Mouse (Mus musculus) intestine, postnatal 0 days (tissue): ENCODE measurements around the gene Scfd1. TPM values are rescaled to one million over a fixed set of nuclear protein-coding genes. Genes with fewer than 3 reads are reported as not detected.

Experiments
- ATAC-seq: fragments of 200-750 bp; cut with Nextera tagmentation; 2 replicates; pipeline ENCODE4 v1.8.0; 2017; ENCODE audit warnings: mild to moderate bottlenecking, moderate TSS enrichment, moderate library complexity
- H3K27ac ChIP-seq: fragments of 300-500 bp; sonication (generic); 2 replicates; pipeline ENCODE4 v1.5.1; 2014; ENCODE audit warnings: mild to moderate bottlenecking, low read depth, low read length, moderate library complexity
- H3K27me3 ChIP-seq: fragments of 300-500 bp; sonication (generic); replicated peaks from 2 replicates; pipeline ENCODE4 v1.6.1; 2014; ENCODE audit warnings: low read length, mixed read lengths; ENCODE audit not compliant: control insufficient read depth, insufficient read depth
- H3K36me3 ChIP-seq: fragments of 300-500 bp; sonication (generic); 2 replicates; pipeline ENCODE4 v1.6.1; 2014; ENCODE audit warnings: mild to moderate bottlenecking, moderate library complexity; ENCODE audit not compliant: control insufficient read depth, insufficient read depth
- H3K4me1 ChIP-seq: fragments of 300-500 bp; sonication (generic); replicated peaks from 2 replicates; pipeline ENCODE4 v1.6.1; 2014; ENCODE audit warnings: antibody characterized with exemption, low read length, mixed read lengths; ENCODE audit not compliant: control insufficient read depth, insufficient read depth
- H3K4me2 ChIP-seq: fragments of 300-500 bp; sonication (generic); replicated peaks from 2 replicates; pipeline ENCODE4 v1.6.1; 2014; ENCODE audit warnings: low read depth, mild to moderate bottlenecking, moderate library complexity
- H3K4me3 ChIP-seq: fragments of 300-500 bp; sonication (generic); 2 replicates; pipeline ENCODE4 v1.5.1; 2014; ENCODE audit warnings: low read depth, low read length
- H3K9ac ChIP-seq: fragments of 300-500 bp; sonication (generic); 2 replicates; pipeline ENCODE4 v1.6.1; 2014; ENCODE audit warnings: mild to moderate bottlenecking, low read depth, low read length
- H3K9me3 ChIP-seq: fragments of 300-500 bp; sonication (generic); 2 replicates; pipeline ENCODE4 v1.6.1; 2016; ENCODE audit warnings: mixed run types; ENCODE audit not compliant: control insufficient read depth
- CTCF ChIP-seq: sonication (generic); IDR thresholded peaks from 2 replicates; pipeline ENCODE4 v1.5.1; 2016; ENCODE audit warnings: low read depth, mild to moderate bottlenecking, control low read depth, antibody characterized with exemption, moderate library complexity
- WGBS: fragments of 180-500 bp; shearing (Covaris S2); extraction: QIAGEN DNeasy Blood & Tissue Kit; methylation state at CpG from one replicate; pipeline ENCODE4 v1.1.7; 2014; 5-methylcytosine and 5-hydroxymethylcytosine counted together
- polyA plus RNA-seq: library from polyadenylated mRNA; unstranded; fragments of >200 nt; fragmentation: Nextera tagmentation; extraction: Ambion mirVana; gene quantifications from 2 replicates; pipeline ENCODE4 v1.2.1, GENCODE M21; 2015

The Scfd1 gene
- polyA plus RNA-seq, 1 experiment from 2014 or later = 69.6 TPM

GRCm38 (mm10) chr12:51361294-51361693 is 16.0 kb upstream of the Scfd1 start:
- no peak overlapping the region for H3K9ac ChIP-seq
- no peaks in the 10 kb centered on the region for H3K4me1 ChIP-seq
- H3K4me3 ChIP-seq = no peak overlapping the region
- TF ChIP-seq CTCF = no peak
- no peaks in the 10 kb centered on the region for H3K27me3 ChIP-seq
- ATAC-seq = no peak
- no peak overlapping the region for H3K4me2 ChIP-seq
- no peaks in the 10 kb centered on the region for H3K9me3 ChIP-seq
- H3K36me3 ChIP-seq = peaks cover 58% of the 10 kb centered on the region
- no peak overlapping the region for H3K27ac ChIP-seq

GRCm38 (mm10) chr12:51362898-51363297 is 14.4 kb upstream of the Scfd1 start:
- Histone ChIP-seq H3K4me1 (no peaks in the 10 kb centered on the region), H3K4me3 (no peak overlapping the region), H3K27ac (no peak overlapping the region), H3K27me3 (no peaks in the 10 kb centered on the region), H3K9me3 (no peaks in the 10 kb centered on the region), H3K9ac (no peak overlapping the region), H3K36me3 (peaks cover 58% of the 10 kb centered on the region), H3K4me2 (no peak overlapping the region)
- WGBS = 97% methylated on average over 1 of the region's 1 CpGs
- no peak for ATAC-seq
- no peak for TF ChIP-seq CTCF

GRCm38 (mm10) chr12:51368504-51368903 is 8.8 kb upstream of the Scfd1 start:
- Histone ChIP-seq H3K4me2 (no peak overlapping the region), H3K27ac (no peak overlapping the region), H3K27me3 (no peaks in the 10 kb centered on the region), H3K4me3 (no peak overlapping the region), H3K36me3 (peaks cover 44% of the 10 kb centered on the region), H3K9ac (no peak overlapping the region), H3K9me3 (no peaks in the 10 kb centered on the region), H3K4me1 (no peaks in the 10 kb centered on the region)
- WGBS = 97% methylated on average over 3 of the region's 3 CpGs
- no peak for ATAC-seq
- no peak for TF ChIP-seq CTCF

GRCm38 (mm10) chr12:51377888-51378190 is 529 bp downstream of the Scfd1 start:
- H3K36me3 ChIP-seq = peaks cover 12% of the 10 kb centered on the region
- peak overlapping the region; percentile 68 for H3K4me2 ChIP-seq
- 10% methylated on average over 6 of the region's 6 CpGs for WGBS
- H3K4me3 ChIP-seq = peak overlapping the region; percentile 89
- no peaks in the 10 kb centered on the region for H3K27me3 ChIP-seq
- H3K27ac ChIP-seq = peak overlapping the region; percentile 80
- H3K4me1 ChIP-seq = 0 out of 2 replicates have a peak, but pooled peaks cover 4% of the 10 kb centered on the region
- no peaks in the 10 kb centered on the region for H3K9me3 ChIP-seq
- no peak for ATAC-seq
- peak overlapping the region; percentile 90 for H3K9ac ChIP-seq
- no peak for TF ChIP-seq CTCF

GRCm38 (mm10) chr12:51399871-51400270 is 22.6 kb downstream of the Scfd1 start:
- Histone ChIP-seq H3K27ac (no peak overlapping the region), H3K27me3 (no peaks in the 10 kb centered on the region), H3K36me3 (peaks cover 59% of the 10 kb centered on the region), H3K4me3 (no peak overlapping the region), H3K4me2 (no peak overlapping the region), H3K9ac (no peak overlapping the region), H3K4me1 (no peaks in the 10 kb centered on the region), H3K9me3 (no peaks in the 10 kb centered on the region)
- 84% methylated on average over 6 of the region's 6 CpGs for WGBS
- no peak for ATAC-seq
- no peak for TF ChIP-seq CTCF

- peak; percentile 70 for TF ChIP-seq CTCF
- H3K4me1 ChIP-seq = no peaks in the 10 kb centered on the region
- no peak for ATAC-seq
- H3K36me3 ChIP-seq = peaks cover 50% of the 10 kb centered on the region
- no peak overlapping the region for H3K27ac ChIP-seq
- H3K4me2 ChIP-seq = no peak overlapping the region
- H3K9ac ChIP-seq = no peak overlapping the region
- no peaks in the 10 kb centered on the region for H3K27me3 ChIP-seq
- no peaks in the 10 kb centered on the region for H3K9me3 ChIP-seq
- no peak overlapping the region for H3K4me3 ChIP-seq
- WGBS = 66% methylated on average over 5 of the region's 5 CpGs
These were observed 24.9 kb downstream of the Scfd1 start for GRCm38 (mm10) chr12:51402060-51402698.
